Mouse (Mus musculus): ENCODE measurements around the gene Mkrn2os.

The Mkrn2os gene

DNA sequence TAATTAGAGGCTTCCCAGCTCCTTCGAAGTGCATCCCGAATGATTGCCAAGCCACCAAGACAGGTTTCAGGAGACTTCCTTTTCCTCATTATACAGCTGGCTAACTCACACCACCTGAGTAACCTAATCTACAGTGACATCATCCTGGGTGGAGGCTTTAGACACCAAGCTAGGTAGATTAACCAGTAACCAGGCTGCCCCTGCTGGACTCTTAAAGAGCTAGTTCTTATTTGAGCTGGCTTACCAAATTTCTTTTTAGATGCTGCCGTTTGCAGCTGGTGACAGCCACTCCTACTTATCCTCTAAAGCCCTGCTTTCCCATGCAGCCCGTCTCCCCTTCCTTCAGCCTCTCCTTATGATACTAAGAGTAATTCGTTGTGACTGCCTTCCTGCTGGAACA lies at the start of gene Mkrn2os:
Mkrn2os (minus strand) TSS at position 119 of the 400 bp plus-strand sequence.
- 59% methylated on average over 5 of the region's 5 CpGs for WGBS

DNA sequence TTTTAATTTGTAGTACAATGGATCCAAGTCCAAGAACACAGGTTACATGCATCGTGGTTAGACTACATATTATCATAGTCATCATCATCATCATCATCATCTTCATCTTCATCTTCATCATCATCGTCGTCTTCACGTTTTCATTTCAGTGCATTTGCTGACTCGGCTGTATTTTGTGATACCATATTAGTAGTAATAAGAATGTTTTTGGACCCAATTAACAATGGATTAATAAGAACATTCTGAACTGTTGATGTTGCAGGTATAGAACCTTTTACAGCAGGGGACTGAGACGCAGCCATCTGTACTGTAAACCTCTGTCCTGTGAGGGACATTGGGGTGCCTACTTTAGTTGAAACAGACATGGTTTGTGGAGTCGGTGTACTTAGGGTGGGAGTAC lies 45.8 kb upstream of the Mkrn2os start:
- 93% methylated on average over 7 of the region's 7 CpGs for WGBS

DNA sequence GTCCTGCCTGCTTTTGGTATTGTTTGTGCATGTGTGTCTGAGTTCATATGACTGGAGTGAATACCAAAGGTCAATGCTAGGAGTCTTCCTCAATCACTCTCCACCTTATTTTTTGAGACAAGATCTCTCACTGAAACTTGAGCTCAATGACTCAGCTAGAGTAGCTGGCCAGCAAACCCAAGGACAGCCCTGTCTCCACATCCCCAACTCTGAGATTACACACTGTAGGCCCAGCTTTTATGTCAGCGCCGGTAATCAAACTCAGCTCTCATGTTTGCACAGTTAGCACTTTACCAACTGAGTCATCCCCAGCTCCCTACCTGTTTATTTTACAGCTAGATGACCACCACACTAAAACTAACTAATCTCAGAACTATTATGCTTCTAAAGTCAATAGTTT lies 41.6 kb upstream of the Mkrn2os start:
- 86% methylated on average over 2 of the region's 2 CpGs for WGBS

DNA sequence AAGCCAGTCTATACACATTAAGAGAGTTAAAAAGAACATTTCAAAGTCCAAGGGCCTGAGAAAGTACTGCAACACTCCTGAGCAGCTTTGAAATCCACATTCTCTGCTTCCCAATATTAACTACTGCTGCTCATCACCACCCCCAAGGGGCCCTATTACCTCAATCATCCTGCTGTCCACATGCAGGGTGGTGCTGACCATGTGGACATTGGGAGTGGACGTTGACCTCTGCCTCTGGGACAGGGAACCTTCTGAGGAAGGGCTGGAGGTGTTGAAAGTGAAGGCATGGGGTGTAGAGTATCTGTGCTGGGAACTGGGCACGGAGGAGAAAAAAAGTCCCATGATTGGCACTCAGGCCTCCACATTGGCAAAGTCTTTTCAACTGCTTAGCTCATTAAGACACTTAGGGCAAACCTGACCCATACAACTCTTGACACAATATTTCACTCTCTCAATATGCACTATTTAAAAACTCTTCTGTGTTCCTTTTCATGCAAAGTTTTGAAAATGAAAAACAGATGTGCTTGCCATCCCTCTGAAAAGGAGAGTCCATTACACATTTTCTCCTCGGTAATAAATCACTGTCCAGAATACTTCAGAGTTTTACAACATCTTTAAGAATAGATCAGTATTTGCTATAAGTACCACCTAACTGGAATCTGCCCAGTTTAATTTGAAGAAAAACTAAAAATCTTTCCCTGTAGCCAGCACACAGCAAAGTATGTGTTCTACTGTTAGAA lies 38.9 kb upstream of the Mkrn2os start:
- 68% methylated on average over 3 of the region's 3 CpGs for WGBS

DNA sequence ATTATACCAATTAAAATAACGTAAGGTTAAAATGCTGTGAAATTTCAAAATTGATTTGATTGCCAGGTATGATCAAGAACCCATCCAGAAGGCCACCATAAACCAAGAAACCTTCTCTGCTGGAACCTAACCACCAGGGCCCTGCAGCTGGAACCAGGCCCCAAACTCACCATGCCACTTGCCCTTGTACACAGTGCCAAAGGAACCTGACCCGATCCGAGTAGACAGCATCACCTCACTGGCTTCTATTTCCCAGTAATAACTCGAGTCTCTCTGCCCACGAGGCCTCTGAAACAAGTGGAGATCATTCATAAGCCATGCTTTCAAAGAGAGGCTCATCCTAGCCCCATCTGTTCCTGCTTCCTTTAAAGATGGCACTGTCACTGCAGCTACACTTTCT lies 33.7 kb upstream of the Mkrn2os start:
- 63% methylated on average over 5 of the region's 5 CpGs for whole genome bisulfite sequencing

DNA sequence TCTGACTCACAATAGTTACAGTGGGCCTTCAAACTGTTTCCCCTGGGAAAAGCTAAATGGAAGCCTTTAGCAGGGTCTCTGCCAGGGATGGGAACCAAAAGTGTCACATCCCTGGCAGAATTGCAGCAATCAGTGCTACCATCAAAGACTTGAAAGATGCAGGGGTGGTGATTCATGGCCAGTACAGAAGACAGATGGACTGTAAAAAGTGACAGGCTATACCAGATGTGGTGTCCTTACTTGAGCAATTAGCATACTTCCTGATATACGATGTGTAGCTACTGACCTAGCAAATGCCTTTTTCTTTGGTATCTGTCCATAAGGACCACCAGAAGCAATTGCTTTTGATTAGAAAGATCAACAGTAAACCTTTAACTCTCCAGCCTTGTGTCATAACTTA lies 28.6 kb upstream of the Mkrn2os start:
- 45% methylated on average over 1 of the region's 1 CpGs for WGBS

DNA sequence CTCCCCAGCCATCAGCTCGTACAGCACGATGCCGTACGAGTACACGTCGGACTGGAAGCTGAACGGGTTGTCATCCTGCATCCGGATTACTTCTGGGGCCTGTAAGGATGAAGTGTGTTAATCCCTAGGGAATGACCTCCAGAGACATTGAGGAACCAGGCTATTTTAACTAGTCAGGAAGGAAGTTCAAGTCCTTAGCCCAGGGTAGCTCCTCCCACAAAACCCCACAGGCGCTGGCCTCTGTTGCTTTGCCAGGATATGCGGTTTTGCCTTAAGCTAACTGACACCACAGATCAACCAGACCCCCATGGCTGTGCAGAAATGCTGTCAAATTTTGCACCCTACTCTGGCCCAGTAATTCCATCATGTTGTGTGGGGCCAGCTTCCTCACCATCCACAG lies 27.4 kb upstream of the Mkrn2os start:
- 81% methylated on average over 10 of the region's 10 CpGs for WGBS

DNA sequence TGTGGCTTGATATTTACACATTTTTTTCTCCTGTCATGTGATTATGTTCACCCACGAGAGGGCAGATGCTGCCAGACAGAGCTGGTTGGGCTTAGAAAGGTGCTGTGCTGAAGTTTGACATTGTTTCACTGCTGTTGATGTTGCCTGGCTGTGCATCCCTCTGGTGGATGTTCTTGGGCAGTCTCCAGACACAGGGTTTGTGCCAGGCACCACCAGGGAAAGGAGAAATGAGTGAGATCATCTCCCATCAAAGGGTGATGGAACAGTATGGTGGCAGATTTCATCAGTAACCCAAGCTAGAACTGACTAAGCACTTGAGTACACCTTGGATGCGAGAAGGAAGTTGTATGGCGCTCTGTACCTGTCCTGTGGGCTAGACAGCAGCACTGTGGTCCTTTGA lies 23.6 kb upstream of the Mkrn2os start:
- WGBS, result 65% methylated on average over 3 of the region's 3 CpGs

DNA sequence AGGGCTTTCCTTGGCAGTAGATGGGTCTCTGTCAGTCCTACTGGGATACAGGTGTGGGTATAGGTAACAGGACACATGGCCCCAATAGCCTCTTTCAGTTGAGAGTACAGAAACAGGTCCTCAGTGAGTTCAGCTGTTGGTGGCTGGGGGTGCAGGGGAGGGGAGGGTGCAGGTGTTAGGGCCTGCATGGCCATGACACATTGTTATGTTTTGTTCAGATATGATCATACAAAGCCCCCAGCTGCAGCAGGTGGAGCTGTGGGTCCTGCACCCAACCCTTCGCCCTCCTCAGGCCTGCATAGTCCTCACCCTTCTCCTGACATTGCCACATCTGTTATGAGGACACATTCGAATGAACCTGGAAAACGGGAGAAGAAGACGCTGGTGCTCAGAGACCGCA lies 17.9 kb upstream of the Mkrn2os start:
- WGBS, result 92% methylated on average over 5 of the region's 5 CpGs

DNA sequence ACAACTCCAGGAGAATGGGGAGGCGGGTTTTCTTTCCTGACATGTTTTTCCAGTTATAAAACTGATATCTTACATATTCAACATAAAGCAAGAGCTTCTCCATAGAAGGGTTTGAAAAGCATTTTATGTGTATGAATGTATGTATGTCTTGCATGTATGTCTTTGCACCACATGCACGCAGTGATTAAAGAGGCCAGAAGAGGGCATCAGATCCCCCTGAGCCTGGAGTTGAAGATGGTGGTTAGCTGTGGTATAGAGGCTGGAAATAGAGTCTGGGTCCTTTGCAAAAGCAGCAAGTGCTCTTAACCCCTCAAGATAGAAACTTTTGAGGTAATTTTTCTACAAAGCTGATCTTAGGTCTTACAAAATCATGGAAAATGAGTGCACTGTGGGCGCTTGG lies 16.7 kb upstream of the Mkrn2os start:
- 68% methylated on average over 3 of the region's 3 CpGs for WGBS

DNA sequence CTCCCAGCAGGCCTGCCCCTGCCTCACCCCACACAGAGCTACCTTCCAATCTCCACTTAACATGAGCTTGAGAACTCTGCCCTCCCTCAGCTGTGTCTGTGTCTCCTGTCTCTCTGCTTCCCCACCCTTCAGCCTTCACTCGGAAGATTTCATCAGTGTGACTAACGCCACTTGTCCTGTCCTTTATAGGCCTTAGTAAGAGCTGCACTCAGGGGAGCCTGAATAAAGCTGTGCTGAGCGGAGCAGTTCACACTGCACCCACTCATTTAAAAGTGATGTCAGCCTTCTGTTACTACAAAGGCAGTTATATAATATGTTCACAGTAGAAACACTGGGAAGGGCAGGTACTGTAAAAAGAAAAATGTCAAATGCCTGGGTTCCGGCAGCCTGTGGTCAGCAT lies 15.1 kb upstream of the Mkrn2os start:
- 36% methylated on average over 4 of the region's 4 CpGs for WGBS

DNA sequence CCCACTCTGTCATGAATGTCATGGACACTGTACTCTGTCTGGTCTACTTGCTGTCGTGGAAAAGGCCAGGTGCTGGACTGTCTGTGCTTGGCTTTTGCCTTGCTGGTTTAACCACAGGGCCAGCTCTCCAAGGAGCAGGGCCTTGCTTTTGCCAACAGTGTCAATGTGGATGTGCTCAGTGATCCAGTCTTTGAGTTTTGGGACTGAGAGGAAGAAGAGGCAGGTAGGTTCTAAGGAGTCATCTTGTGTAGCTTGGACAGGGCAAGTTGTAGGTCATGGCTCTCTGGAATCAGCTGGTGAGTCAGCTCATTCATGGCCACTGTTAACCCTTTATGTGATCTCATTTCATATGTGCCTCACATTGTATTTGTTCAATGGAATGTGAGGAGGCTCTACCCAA lies 14.1 kb upstream of the Mkrn2os start:
- WGBS, result 84% methylated on average over 1 of the region's 1 CpGs

DNA sequence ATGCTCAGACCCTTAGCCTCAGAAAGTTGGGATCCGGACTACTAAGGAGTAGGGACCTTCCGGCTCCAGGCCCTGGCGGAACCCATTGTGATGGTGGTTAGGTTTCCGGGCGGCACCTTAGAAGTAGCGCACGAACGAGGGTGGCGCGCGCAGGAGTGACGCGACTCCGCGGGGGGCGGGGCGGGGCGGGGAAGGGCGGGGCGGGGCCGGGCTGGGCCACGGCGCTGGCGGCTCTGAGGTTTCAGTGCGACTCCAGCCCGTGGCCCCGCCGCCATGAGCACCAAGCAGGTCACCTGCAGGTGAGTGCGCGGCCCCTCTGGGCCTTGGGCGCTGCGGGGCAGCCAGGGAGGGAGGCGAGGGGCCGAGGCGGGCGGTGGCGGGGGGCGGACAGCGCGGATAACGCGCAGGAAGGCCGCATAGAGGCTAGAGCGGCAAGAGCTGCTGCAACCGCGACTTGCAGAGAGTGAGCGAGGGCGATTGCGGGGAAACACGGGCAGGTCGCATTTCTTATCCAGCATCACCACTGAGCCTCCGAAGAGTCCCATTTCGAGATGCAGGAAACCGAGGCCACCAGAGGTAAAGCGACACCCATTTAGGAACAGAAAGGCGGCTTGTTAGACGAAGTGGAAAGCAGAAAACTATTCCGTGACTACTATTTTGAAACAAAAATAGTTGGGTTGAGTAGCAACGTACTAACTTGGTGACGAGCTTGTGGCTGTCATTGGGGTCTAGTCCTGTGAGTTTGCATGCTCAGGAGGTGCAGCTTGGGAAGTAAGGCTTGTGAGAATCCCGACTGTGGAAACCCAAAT lies 9.5 kb upstream of the Mkrn2os start, which contains the start of gene Mkrn2:
Mkrn2 (plus strand) TSS at position 188 of the 809 bp plus-strand sequence.
- under 1% methylated on average over 57 of the region's 61 CpGs for WGBS

DNA sequence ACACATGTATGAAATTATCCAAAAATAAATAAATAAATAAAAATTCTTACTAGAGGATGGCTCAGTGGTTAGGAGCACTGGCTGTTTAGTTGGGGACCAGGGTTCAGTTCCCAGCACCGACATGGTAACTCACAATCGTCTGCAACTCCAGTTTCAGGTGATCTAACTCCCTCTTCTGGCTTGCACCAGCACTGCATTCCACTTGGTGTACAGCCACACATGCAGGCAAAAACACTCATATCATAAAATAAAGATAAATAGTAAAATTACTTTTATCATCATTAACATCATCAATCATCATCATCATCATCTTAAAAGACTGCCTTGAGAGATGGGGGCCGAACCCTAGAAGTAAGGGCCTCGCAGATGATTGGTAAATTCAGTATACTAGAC lies 8.9 kb upstream of the Mkrn2os start:
- WGBS, result 66% methylated on average over 4 of the region's 4 CpGs

DNA sequence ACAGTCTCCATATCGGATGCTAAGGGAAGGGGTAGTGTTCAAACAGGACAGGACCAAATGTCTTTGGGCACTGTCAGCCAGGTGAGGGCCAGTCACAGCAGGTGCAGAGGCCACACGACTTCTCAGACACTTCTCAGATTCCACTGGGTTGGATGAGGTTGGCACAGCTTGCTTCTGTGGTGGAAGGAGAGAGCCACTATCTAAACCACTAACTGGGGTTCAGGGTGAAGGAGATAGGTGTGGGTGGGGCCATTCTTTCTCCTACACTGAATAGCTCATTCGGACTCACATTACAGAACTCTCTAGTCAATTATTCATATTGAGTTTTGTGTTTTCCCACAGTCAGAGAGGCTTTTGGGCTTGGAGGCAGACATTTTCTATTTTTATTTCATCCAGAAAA lies 3.3 kb upstream of the Mkrn2os start:
- WGBS, result 86% methylated on average over 3 of the region's 3 CpGs

DNA sequence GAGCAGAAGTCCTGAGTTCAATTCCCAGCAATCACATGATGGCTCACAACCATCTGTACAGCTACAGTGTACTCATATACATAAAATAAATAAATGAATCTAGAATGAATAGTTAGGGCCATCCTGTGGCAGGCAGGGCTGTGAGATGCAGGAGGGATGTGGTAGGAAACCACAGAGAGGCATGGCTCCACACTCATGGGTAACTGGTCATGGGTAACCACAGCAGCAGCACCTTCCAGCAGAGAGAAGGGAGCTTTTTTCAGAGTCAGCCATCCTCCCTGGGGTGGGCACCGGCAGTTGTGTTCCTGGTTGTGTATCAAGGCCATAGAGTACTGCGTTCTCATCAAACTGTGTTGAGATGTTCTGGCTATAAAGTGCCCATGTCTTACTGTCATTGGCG lies 2.1 kb upstream of the Mkrn2os start:
- WGBS, result 87% methylated on average over 3 of the region's 3 CpGs

DNA sequence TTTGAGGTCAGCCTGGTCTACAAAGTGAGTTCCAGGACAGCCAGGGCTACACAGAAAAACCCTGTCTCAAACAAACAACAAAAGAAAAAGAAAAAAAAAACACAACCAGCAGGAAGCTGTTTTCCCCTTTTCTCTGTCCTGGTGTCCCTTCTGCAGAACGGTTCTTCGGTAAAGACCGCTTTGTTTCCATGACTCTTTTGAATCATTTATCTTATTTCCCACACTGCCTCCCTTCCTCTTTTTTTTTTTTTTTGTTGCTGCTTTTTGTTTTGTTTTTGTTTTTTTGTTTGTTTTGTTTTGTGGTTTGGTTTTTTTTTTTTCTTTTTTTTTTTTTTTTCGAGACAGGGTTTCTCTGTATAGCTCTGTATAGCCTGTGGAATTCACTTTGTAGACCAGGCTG lies 876 bp upstream of the Mkrn2os start:
- 72% methylated on average over 4 of the region's 4 CpGs for WGBS

DNA sequence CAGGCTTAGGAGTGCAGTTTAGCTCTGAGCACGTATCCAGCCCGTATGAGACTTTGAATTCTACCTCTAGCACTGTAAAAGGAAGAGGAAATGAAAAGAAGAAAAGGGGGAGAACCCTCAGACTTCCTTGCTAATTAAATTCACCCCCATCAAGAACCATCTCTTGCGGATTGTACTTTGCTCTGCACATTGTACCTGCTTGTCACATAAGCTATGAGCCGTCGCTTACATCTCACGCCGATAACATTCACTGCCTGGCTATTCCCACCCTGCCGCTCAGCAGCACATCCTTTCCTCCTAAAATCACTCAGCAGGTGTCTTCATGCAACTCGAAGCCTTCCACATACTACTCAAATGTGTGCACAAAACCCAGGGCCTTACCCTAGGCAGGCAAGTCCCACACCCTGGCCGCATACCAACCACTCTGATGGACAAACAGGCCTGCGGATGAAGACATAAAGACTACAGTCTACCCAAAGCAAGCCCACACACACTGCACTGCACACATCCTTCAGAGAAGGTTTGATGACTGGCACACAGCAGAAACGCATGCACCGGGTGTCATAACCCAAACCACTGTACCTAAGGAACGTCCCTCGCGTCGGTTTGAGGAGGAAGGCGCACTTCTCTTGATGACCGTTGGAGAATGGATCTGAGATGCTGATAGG lies 550 bp downstream of the Mkrn2os start:
- 89% methylated on average over 19 of the region's 19 CpGs for WGBS

DNA sequence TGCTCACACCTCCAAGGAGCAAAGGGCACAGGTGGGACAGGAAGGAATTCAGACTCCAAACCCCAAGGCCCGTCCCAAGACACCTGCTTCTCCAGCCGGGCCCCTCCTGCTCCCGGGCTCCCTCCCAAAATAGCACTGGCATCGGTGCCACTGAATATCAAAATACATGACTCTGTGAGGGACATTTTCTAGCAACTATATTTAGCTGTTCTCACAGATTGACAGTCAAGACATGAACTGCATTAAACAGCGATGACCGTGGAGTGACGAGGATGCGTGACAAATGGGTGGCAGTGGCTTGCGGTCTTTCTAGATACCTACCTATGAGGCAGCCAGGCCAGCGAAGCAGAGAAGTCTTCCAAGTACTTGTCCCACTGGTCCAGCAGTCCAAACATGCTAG lies 6.1 kb downstream of the Mkrn2os start:
- 82% methylated on average over 10 of the region's 10 CpGs for WGBS

DNA sequence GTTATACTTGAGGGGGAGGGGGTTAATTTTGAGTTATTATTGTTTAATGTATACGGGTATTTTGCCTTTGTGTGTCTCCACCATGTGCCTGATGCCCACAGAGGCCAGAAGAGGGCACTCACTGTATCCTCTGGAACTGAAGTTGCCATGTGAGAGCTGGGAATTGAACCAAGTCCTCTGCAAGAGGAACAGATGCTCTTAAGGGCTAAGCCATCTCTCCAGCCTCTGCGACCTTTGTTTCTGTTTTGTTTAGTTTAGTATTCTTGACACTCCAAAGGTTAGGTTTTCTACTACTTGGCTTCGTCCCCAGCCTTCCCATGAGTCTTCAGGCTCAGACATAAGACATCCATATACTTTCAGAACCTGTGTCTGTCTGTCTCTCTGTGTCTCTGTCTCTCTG lies 8.2 kb downstream of the Mkrn2os start:
- WGBS, result 72% methylated on average over 3 of the region's 3 CpGs

DNA sequence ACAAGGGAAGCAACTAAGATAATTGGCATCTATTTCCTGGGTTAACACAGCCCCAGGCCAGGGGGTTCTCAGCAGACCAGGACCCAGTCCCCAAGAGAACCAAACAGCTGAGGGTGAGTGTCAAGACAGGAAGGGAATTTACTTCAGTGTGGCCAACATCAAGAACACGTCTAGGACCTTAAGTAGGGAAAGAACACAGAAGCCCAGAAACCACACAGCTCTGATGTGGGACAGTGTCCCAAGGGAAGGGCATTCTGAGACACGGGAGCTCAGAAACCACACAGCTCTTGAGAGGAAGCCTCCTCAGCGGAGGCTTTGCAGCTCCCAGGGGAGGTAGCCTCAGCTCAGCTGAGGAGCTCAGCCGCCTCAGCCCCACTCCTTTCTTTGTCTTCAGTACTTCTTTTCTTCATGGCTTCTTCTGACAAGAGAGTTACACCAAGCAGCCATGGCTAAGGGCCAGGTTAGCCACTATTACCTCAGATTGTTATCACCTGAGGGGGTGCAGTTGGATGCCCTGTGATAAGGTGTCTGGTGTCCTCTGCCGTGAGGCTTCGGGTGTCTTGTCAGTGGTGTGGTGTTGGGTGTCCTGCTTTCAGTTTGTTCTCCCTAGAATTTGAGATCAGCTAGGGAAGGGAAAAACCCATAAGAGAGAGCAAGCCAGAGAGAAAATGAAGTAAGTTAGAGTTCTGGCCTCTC lies 8.8 kb downstream of the Mkrn2os start:
- 87% methylated on average over 6 of the region's 6 CpGs for WGBS
